Mouse (Mus musculus) intestine, embryonic 15.5 days (tissue): Measurements from ENCODE around the gene Cnot10. TPM values are rescaled to one million over a fixed set of nuclear protein-coding genes. Genes with fewer than 3 reads are reported as not detected.

Source experiments
- polyA plus RNA-seq: library from polyadenylated mRNA; unstranded; fragments of >200 nt; fragmentation: Nextera tagmentation; extraction: Ambion mirVana; gene quantifications from 2 replicates; pipeline ENCODE4 v1.2.1, GENCODE M21; 2015

Cnot10 gene
- polyA plus RNA-seq, 1 experiment from 2014 or later, result 51.9 TPM

Other genes with a start within 250 kb of the Cnot10 start
- 107 and 110 TPM in 2 replicates for gene Crtap, start 249.5 kb downstream of the Cnot10 start, polyA plus RNA-seq
- gene Glb1, start 239.1 kb downstream of the Cnot10 start, polyA plus RNA-seq, result 157 and 179 TPM in 2 replicates
- 18.3 and 22.1 TPM in 2 replicates for gene Tmppe, start 239.1 kb downstream of the Cnot10 start, polyA plus RNA-seq
- gene Ccr4, start 135.3 kb downstream of the Cnot10 start, polyA plus RNA-seq, result 0.56 and 0.63 TPM in 2 replicates
- gene C130032M10Rik, start 124.5 kb downstream of the Cnot10 start, polyA plus RNA-seq, result 0.48 and 0.58 TPM in 2 replicates
- 4.1 TPM in 2 replicates for gene Trim71, start 75.8 kb downstream of the Cnot10 start, polyA plus RNA-seq
- 49.9 and 54.7 TPM in 2 replicates for gene Dync1li1, start 48.6 kb upstream of the Cnot10 start, polyA plus RNA-seq
- 77.5 and 77.7 TPM in 2 replicates for gene Cmtm6, start 90.9 kb upstream of the Cnot10 start, polyA plus RNA-seq
- gene Cmtm7, start 141.7 kb upstream of the Cnot10 start, polyA plus RNA-seq, result 89.8 and 100 TPM in 2 replicates
- 56.6 and 63.0 TPM in 2 replicates for gene Cmtm8, start 204.0 kb upstream of the Cnot10 start, polyA plus RNA-seq